Mouse (Mus musculus): Measurements from ENCODE around the gene Igfals. TPM values are rescaled to one million over a fixed set of nuclear protein-coding genes. Genes with fewer than 3 reads are reported as not detected.

Igfals gene
- polyA plus RNA-seq, 1 experiment: 0.42 TPM

DNA sequence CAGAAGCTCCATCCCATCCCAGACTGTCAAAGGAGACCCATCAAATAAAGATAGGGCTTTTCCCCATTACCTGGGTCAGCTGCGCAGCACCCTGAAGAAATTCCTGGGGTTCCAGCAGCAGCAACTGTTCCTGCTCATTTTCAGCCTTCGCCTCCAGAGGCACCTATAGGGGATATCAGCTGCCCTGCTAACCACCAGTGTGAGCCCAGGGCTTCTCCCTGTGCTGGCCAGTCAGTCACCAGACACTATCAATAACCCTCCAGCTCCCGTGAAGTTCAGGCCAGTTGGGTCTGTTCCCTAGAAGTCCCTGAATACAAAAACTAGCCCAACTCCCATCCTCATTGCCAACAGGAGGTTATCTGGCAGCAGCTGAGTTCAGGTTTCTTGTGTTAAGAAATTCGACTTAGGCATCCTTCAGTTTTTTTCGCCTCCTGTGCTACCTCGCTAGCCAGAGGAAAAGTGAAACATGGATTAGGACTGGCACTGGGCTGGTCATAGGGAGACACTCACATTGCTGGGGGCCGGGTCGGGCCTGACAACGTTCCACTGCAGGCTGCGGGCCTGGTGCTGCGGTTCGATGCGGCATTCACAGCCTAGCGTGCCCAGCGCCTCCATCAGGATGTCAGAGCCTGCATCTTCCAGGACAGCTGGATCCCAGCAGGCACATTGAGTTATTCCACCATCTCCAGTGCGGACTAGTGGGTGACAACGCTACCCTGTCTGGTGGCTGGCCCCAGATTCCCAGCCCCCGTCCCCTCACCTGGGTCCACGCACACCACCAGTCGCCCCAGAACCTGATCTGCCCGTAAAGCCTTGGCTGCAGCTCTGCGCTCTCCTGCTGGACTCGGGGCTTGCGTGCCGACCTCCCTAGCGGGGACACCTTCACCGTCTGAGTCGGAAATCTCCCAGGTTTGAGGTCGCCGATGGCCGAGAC lies 28.5 kb downstream of the Igfals start:
- TF ChIP-seq POLR2A (IDR thresholded peaks at IDR 0.05; ENCODE audit: low read depth, low read length): no peak; the same call in 1 of the 2 replicates
- no peak for TF ChIP-seq CTCF (IDR thresholded peaks at IDR 0.05; ENCODE audit: extremely low read depth, insufficient read length, insufficient replicate concordance, low read depth, low read length)
- 8% methylated on average over 31 of the region's 31 CpGs for WGBS

DNA sequence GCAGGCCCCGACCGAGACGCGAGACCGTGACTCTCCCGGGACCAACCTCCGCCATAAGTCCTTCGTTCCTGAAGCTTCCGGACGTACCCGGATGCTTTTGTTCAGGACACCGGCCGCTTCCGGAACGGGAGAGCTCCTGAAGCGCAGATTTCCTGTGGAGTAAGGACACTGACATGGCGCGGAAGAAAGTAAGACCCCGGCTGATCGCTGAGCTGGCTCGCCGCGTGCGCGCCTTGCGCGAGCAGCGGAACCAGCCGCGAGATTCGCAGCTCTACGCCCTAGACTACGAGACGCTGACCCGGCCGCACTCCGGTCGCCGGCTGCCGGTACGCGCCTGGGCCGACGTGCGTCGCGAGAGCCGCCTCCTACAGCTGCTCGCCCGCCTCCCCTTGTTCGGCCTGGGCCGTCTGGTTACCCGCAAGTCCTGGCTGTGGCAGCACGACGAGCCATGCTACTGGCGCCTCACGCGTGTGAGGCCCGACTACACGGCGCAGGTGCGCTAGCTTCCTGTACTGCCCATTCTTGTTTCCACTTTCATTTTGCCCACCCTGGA lies 29.3 kb downstream of the Igfals start, which contains the start of the genes Eme2 and Mrps34:
Gene Eme2 (minus strand): TSS at position 93 of the 553 bp plus-strand sequence.
Gene Mrps34 (plus strand): TSS at position 122 of the 553 bp plus-strand sequence.
- peak within 1 kb of the TSS; percentile 73 for H3K27ac ChIP-seq (ENCODE audit: insufficient read depth, low read depth, low read length)
- H3K4me1 ChIP-seq (ENCODE audit: control insufficient read depth, insufficient read depth, insufficient read length, low read length): peaks cover 11% of the 10 kb centered on the region
- H3K36me3 ChIP-seq (ENCODE audit: control insufficient read depth, insufficient read depth, low read length): peaks cover 45% of the 10 kb centered on the region
- under 1% methylated on average over 62 of the region's 62 CpGs for WGBS
- no peaks in the 10 kb centered on the region for H3K27me3 ChIP-seq (ENCODE audit: control insufficient read depth, insufficient read depth, low read length)
- peak within 1 kb of the TSS; percentile 72 for H3K4me3 ChIP-seq (ENCODE audit: low read depth, low read length)
- TF ChIP-seq POLR2A (IDR thresholded peaks at IDR 0.05; ENCODE audit: low read depth, low read length): no peak; the same call in 1 of the 2 replicates

More for the DNA sequence above, 28.5 kb downstream of the Igfals start:
- peaks cover 11% of the 10 kb centered on the region for H3K4me1 ChIP-seq (ENCODE audit: control insufficient read depth, insufficient read depth, insufficient read length, low read length)
- H3K27me3 ChIP-seq (ENCODE audit: control insufficient read depth, insufficient read depth, low read length): no peaks in the 10 kb centered on the region
- peak overlapping the region; percentile 72 for H3K4me3 ChIP-seq (ENCODE audit: low read depth, low read length)
- peaks cover 40% of the 10 kb centered on the region for H3K36me3 ChIP-seq (ENCODE audit: control insufficient read depth, insufficient read depth, low read length)
- peak overlapping the region; percentile 43 for H3K27ac ChIP-seq (ENCODE audit: insufficient read depth, low read depth, low read length)

DNA sequence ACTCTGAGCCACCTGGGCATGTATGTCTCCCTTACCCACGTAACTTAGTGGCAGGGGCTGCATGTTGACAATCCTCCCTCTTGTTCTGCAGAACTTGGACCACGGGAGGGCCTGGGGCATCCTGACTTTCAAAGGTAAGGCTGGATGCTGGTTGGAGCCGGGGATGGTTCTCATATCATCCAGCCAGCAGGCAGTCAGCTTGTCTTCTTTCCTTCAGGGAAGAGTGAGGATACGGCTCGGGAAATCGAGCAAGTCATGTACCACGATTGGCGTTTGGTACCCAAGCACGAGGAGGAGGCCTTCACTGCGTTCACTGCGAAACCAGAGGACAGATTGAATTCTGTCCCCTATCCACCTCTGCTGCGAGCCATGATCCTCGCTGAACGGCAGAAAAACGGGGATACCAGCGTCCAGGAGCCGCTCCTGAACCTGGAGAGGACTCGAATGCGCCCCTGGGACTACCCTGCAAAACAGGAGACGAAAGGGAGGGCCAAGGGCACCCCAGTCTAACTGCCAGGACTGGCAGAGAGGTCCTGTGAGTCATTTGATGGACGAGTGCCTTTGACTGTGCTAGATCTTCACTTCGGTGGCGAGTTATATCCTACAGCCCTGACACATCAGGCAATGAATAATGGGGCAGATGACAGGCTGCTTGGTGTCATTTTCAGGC lies 29.9 kb downstream of the Igfals start:
- TF ChIP-seq CTCF (IDR thresholded peaks at IDR 0.05; ENCODE audit: extremely low read depth, insufficient read length, insufficient replicate concordance, low read depth, low read length) (no peak), POLR2A (IDR thresholded peaks at IDR 0.05; ENCODE audit: low read depth, low read length) (no peak)
- Histone ChIP-seq H3K4me1 (ENCODE audit: control insufficient read depth, insufficient read depth, insufficient read length, low read length) (peaks cover 11% of the 10 kb centered on the region), H3K27me3 (ENCODE audit: control insufficient read depth, insufficient read depth, low read length) (no peaks in the 10 kb centered on the region), H3K4me3 (ENCODE audit: low read depth, low read length) (peak overlapping the region; percentile 72), H3K36me3 (ENCODE audit: control insufficient read depth, insufficient read depth, low read length) (peaks cover 45% of the 10 kb centered on the region), H3K27ac (ENCODE audit: insufficient read depth, low read depth, low read length) (peak overlapping the region; percentile 73)
- WGBS: 3% methylated on average over 23 of the region's 23 CpGs

DNA sequence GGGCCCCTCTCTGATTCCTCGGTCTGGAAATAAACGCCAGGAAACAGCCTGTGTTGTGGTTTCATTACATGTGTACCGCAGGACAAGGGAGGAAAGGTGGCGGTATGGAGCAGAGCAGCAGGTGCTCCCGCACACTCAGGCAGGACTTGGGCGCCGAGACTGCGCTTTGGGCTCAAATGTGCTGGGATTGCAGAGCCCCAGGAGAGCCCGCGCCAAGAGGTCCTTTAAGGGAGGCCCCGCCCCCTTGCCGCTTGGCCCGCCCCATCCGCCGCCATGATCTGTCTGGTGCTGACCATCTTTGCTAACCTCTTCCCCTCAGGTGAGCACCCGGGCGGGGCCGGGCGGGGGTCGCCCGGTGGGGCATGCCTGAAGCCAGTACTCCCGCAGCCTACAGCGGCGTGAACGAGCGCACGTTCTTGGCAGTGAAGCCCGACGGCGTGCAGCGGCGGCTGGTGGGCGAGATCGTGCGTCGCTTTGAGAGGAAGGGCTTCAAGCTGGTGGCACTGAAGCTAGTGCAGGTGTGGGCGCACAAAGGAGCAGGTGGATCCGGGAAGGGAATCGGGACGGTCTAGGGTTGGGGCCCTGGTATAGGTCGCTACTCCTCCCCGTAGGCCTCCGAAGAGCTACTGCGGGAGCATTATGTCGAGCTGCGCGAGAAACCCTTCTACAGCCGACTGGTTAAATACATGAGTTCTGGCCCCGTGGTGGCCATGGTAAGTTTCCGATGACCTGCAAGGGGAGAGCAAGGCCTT lies 30.6 kb downstream of the Igfals start, which contains the start of gene Nme3:
Gene Nme3 (plus strand): TSS at position 260 of the 752 bp plus-strand sequence.
- peaks cover 11% of the 10 kb centered on the region for H3K4me1 ChIP-seq (ENCODE audit: control insufficient read depth, insufficient read depth, insufficient read length, low read length)
- WGBS: under 1% methylated on average over 50 of the region's 50 CpGs
- peaks cover 45% of the 10 kb centered on the region for H3K36me3 ChIP-seq (ENCODE audit: control insufficient read depth, insufficient read depth, low read length)
- no peaks in the 10 kb centered on the region for H3K27me3 ChIP-seq (ENCODE audit: control insufficient read depth, insufficient read depth, low read length)
- TF ChIP-seq CTCF (IDR thresholded peaks at IDR 0.05; ENCODE audit: extremely low read depth, insufficient read length, insufficient replicate concordance, low read depth, low read length) (no peak), POLR2A (IDR thresholded peaks at IDR 0.05; ENCODE audit: low read depth, low read length) (no peak)
- H3K4me3 ChIP-seq (ENCODE audit: low read depth, low read length): peak within 1 kb of the TSS; percentile 72
- peak within 1 kb of the TSS; percentile 73 for H3K27ac ChIP-seq (ENCODE audit: insufficient read depth, low read depth, low read length)

DNA sequence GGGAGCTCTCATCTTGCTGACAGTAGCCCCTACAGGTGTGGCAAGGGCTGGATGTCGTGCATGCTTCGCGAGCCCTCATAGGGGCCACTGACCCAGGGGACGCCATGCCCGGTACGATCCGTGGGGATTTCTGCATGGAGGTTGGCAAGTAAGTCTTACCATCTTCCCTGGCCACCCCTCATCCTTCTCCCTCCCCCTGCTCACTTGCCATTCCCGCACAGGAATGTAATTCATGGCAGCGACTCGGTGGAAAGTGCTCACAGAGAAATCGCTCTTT lies 31.1 kb downstream of the Igfals start:
- Histone ChIP-seq H3K27ac (ENCODE audit: insufficient read depth, low read depth, low read length) (no peak overlapping the region), H3K4me1 (ENCODE audit: control insufficient read depth, insufficient read depth, insufficient read length, low read length) (peaks cover 11% of the 10 kb centered on the region), H3K36me3 (ENCODE audit: control insufficient read depth, insufficient read depth, low read length) (peaks cover 49% of the 10 kb centered on the region), H3K27me3 (ENCODE audit: control insufficient read depth, insufficient read depth, low read length) (no peaks in the 10 kb centered on the region), H3K4me3 (ENCODE audit: low read depth, low read length) (peak overlapping the region; percentile 72)
- 21% methylated on average over 11 of the region's 11 CpGs for WGBS
- TF ChIP-seq CTCF (IDR thresholded peaks at IDR 0.05; ENCODE audit: extremely low read depth, insufficient read length, insufficient replicate concordance, low read depth, low read length): no peak
- TF ChIP-seq POLR2A (IDR thresholded peaks at IDR 0.05; ENCODE audit: low read depth, low read length): no peak

DNA sequence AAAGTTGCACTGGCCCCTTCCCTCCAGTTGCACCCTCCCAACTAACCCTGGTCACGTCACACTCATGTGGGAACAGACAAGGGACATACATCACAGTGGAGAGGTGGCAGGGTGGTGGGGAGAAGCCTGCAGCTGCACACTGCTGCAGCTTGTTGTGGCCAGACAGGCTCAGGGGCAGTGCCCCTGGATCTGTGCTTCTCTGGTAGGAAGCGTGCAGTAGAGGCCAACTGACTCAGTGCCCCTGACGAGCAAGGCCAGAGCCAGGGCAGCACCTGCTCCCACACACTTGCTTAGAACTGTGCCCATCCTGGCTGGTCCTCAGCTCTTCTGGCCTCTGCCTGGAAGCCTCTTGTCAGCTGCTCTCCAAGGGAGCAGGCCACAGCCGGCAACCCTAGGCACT lies 31.8 kb downstream of the Igfals start:
- Histone ChIP-seq H3K4me3 (ENCODE audit: low read depth, low read length) (no peak overlapping the region), H3K36me3 (ENCODE audit: control insufficient read depth, insufficient read depth, low read length) (peaks cover 45% of the 10 kb centered on the region), H3K27ac (ENCODE audit: insufficient read depth, low read depth, low read length) (no peak overlapping the region), H3K4me1 (ENCODE audit: control insufficient read depth, insufficient read depth, insufficient read length, low read length) (peaks cover 11% of the 10 kb centered on the region), H3K27me3 (ENCODE audit: control insufficient read depth, insufficient read depth, low read length) (no peaks in the 10 kb centered on the region)
- WGBS: 81% methylated on average over 4 of the region's 4 CpGs
- TF ChIP-seq CTCF (IDR thresholded peaks at IDR 0.05; ENCODE audit: extremely low read depth, insufficient read length, insufficient replicate concordance, low read depth, low read length) (no peak), POLR2A (IDR thresholded peaks at IDR 0.05; ENCODE audit: low read depth, low read length) (no peak)

Data from small intestine, adult 2 months (tissue).